Mouse (Mus musculus) MEL (cell line): ENCODE data around the gene BC048679.

ENCODE experiments used
- CTCF ChIP-seq, 3 experiments: IDR thresholded peaks in 2 of 3; conservative IDR thresholded peaks in 1 of 3; 2 replicates each; pipeline ENCODE4 v1.5.1; 2011 to 2012; ENCODE audit warnings: low read length in 3 of 3, low read depth in 2 of 3, mild to moderate bottlenecking in 2 of 3, improper control_type of control experiment in 1 of 3, inconsistent platforms in 1 of 3, mixed read lengths in 1 of 3, moderate library complexity in 1 of 3; ENCODE audit not compliant: control insufficient read depth in 1 of 3, insufficient read depth in 1 of 3, poor library complexity in 1 of 3, severe bottlenecking in 1 of 3
- MAX ChIP-seq: IDR thresholded peaks from 2 replicates; pipeline ENCODE4 v1.6.1; 2011; ENCODE audit warnings: low read length, improper control_type of control experiment
- POLR2A ChIP-seq, 2 experiments: IDR thresholded peaks; 2 replicates each; pipeline ENCODE4 v1.6.1; 2011 to 2012; ENCODE audit warnings: low read length in 2 of 2, mild to moderate bottlenecking in 2 of 2, control low read depth in 1 of 2, improper control_type of control experiment in 1 of 2, low read depth in 1 of 2, moderate library complexity in 1 of 2; ENCODE audit not compliant: control insufficient read depth in 1 of 2, insufficient read depth in 1 of 2, poor library complexity in 1 of 2
- TAL1 ChIP-seq: IDR thresholded peaks from 2 replicates; pipeline ENCODE4 v1.6.1; 2012; ENCODE audit warnings: mild to moderate bottlenecking, inconsistent platforms, low read length, moderate library complexity, mixed read lengths
- TBP ChIP-seq: IDR thresholded peaks from 2 replicates; pipeline ENCODE4 v1.8.0; 2011; ENCODE audit warnings: low read depth, low read length, improper control_type of control experiment
- TCF12 ChIP-seq: IDR thresholded peaks from 2 replicates; pipeline ENCODE4 v1.6.1; 2014; ENCODE audit warnings: low read depth, mild to moderate bottlenecking, inconsistent platforms, low read length, improper control_type of control experiment, moderate library complexity
- USF2 ChIP-seq, 2 experiments: IDR thresholded peaks; 2 replicates each; pipeline ENCODE4 v1.6.1; 2011 to 2012; ENCODE audit warnings: improper control_type of control experiment in 2 of 2, low read length in 2 of 2, borderline replicate concordance in 1 of 2, inconsistent platforms in 1 of 2, low read depth in 1 of 2, mild to moderate bottlenecking in 1 of 2; ENCODE audit not compliant: insufficient read depth in 1 of 2

- TF ChIP-seq POLR2A (IDR thresholded peaks at IDR 0.05; ENCODE audit: control insufficient read depth in 1 of 2, insufficient read depth in 1 of 2, low read depth in 1 of 2, low read length in 2 of 2, poor library complexity in 1 of 2) (no peak), TCF12 (no peak), CTCF (IDR thresholded peaks at IDR 0.05 in 2 of 3, conservative IDR thresholded peaks at IDR 0.05 in 1 of 3; ENCODE audit: control insufficient read depth in 1 of 3, insufficient read depth in 1 of 3, low read depth in 2 of 3, low read length in 3 of 3, poor library complexity in 1 of 3, severe bottlenecking in 1 of 3) (no peak), MAX (no peak), USF2 (IDR thresholded peaks at IDR 0.05; ENCODE audit: borderline replicate concordance in 1 of 2, insufficient read depth in 1 of 2, low read depth in 1 of 2, low read length in 2 of 2) (no peak), TBP (no peak), TAL1 (no peak)
Observed at GRCm38 (mm10) chr7:81541924-81542524, 43.9 kb upstream of the BC048679 start.
